Mouse (Mus musculus): ENCODE measurements around the gene Treml4. TPM values are rescaled to one million over a fixed set of nuclear protein-coding genes. Genes with fewer than 3 reads are reported as not detected.

Gene Treml4
- total RNA-seq, 2 experiments from 2014 or later: not detected

- no peak for DNase-seq
- intact Hi-C loops (cut with DNase I): no loop called here
Observed at GRCm38 (mm10) chr17:48323236-48323635, 59.1 kb downstream of the Treml4 start.

- intact Hi-C loops (cut with DNase I): no loop called here
- no peak for DNase-seq
Observed at GRCm38 (mm10) chr17:48324258-48324657, 60.2 kb downstream of the Treml4 start.

Other genes with a start within 250 kb of the Treml4 start
- not detected for gene 1700122O11Rik, start 226.0 kb upstream of the Treml4 start, total RNA-seq (2021)
- gene 1700067P10Rik, start 175.0 kb upstream of the Treml4 start, total RNA-seq (2021): not detected
- gene 9830107B12Rik, start 118.0 kb upstream of the Treml4 start, total RNA-seq (2021): not detected
- gene A530064D06Rik, start 97.0 kb upstream of the Treml4 start, total RNA-seq (2021): not detected
- gene Trem1, start 31.5 kb upstream of the Treml4 start, total RNA-seq (2021): not detected
- not detected for gene Trem3, start 16.5 kb upstream of the Treml4 start, total RNA-seq (2021)
- under 1 TPM in 1 of 2 experiments, not detected in 1; 0.05 TPM for gene Treml2, start 35.2 kb downstream of the Treml4 start, total RNA-seq (2021)
- under 1 TPM in 1 of 2 experiments, not detected in 1; 0.07 TPM for gene B430306N03Rik, start 51.8 kb downstream of the Treml4 start, total RNA-seq (2021)
- gene Trem2, start 82.1 kb downstream of the Treml4 start, total RNA-seq (2021): under 1 TPM; 0.33 to 0.49 TPM
- gene Treml1, start 95.6 kb downstream of the Treml4 start, total RNA-seq (2021): not detected
- 1 to 10 TPM; 4.4 to 6.7 TPM for gene Nfya, start 145.6 kb downstream of the Treml4 start, total RNA-seq (2021)
- gene Oard1, start 145.7 kb downstream of the Treml4 start, total RNA-seq (2021): 10 to 100 TPM in 1 of 2 experiments, 1 to 10 TPM in 1; 9.2 to 10.6 TPM
- 100 to 1,000 TPM; 445 to 493 TPM for gene Apobec2, start 168.6 kb downstream of the Treml4 start, total RNA-seq (2021)
- not detected for gene Tspo2, start 187.2 kb downstream of the Treml4 start, total RNA-seq (2021)
- gene Unc5cl, start 190.6 kb downstream of the Treml4 start, total RNA-seq (2021): not detected